Mouse (Mus musculus): Measurements from ENCODE around the gene Ubap1. TPM values are rescaled to one million over a fixed set of nuclear protein-coding genes. Genes with fewer than 3 reads are reported as not detected.

The Ubap1 gene
- polyA plus RNA-seq, 1 experiment from 2014 or later, result 53.7 TPM

- Histone ChIP-seq H3K27me3 (ENCODE audit: insufficient read depth, low read length) (no peaks in the 10 kb centered on the region), H3K9ac (ENCODE audit: low read depth, low read length) (peak overlapping the region; percentile 88), H3K4me3 (replicated peaks; ENCODE audit: low read depth, low read length) (peak overlapping the region; percentile 91), H3K4me2 (ENCODE audit: low read length) (peak overlapping the region; percentile 78), H3K36me3 (ENCODE audit: insufficient read depth, low read length) (no peaks in the 10 kb centered on the region), H3K27ac (peak overlapping the region; percentile 94), H3K9me3 (replicated peaks; ENCODE audit: low read length) (no peaks in the 10 kb centered on the region), H3K4me1 (replicated peaks; ENCODE audit: insufficient read depth, low read length) (0 out of 2 replicates have a peak, but pooled peaks cover 3% of the 10 kb centered on the region)
- peak; percentile 65 for ATAC-seq (replicated peaks; ENCODE audit: low FRiP score, low read depth)
- under 1% methylated on average over 27 of the region's 28 CpGs for WGBS
- no peak for TF ChIP-seq CTCF (IDR thresholded peaks at IDR 0.05; ENCODE audit: low read depth)
- peak; percentile 63 for DNase-seq (ENCODE audit: low spot score)
Observed at GRCm38 (mm10) chr4:41349199-41349591, 399 bp downstream of the Ubap1 start.

GRCm38 (mm10) chr4:41352758-41353157, 4.0 kb downstream of the Ubap1 start:
- H3K9me3 ChIP-seq (replicated peaks; ENCODE audit: low read length), result no peaks in the 10 kb centered on the region
- H3K4me3 ChIP-seq (replicated peaks; ENCODE audit: low read depth, low read length), result no peak overlapping the region
- 0 out of 2 replicates have a peak, but pooled peaks cover 3% of the 10 kb centered on the region for H3K4me1 ChIP-seq (replicated peaks; ENCODE audit: insufficient read depth, low read length)
- no peaks in the 10 kb centered on the region for H3K36me3 ChIP-seq (ENCODE audit: insufficient read depth, low read length)
- DNase-seq (ENCODE audit: low spot score) (no peak), ATAC-seq (replicated peaks; ENCODE audit: low FRiP score, low read depth) (no peak)
- WGBS, result 90% methylated on average over 4 of the region's 4 CpGs
- H3K27me3 ChIP-seq (ENCODE audit: insufficient read depth, low read length), result no peaks in the 10 kb centered on the region
- no peak for TF ChIP-seq CTCF (IDR thresholded peaks at IDR 0.05; ENCODE audit: low read depth)
- H3K27ac ChIP-seq, result no peak overlapping the region
- H3K9ac ChIP-seq (ENCODE audit: low read depth, low read length), result no peak overlapping the region
- H3K4me2 ChIP-seq (ENCODE audit: low read length), result no peak overlapping the region

- Histone ChIP-seq H3K9me3 (replicated peaks; ENCODE audit: low read length) (no peaks in the 10 kb centered on the region), H3K4me1 (replicated peaks; ENCODE audit: insufficient read depth, low read length) (0 out of 2 replicates have a peak, but pooled peaks cover 3% of the 10 kb centered on the region), H3K36me3 (ENCODE audit: insufficient read depth, low read length) (no peaks in the 10 kb centered on the region), H3K4me2 (ENCODE audit: low read length) (no peak overlapping the region), H3K9ac (ENCODE audit: low read depth, low read length) (no peak overlapping the region), H3K27me3 (ENCODE audit: insufficient read depth, low read length) (no peaks in the 10 kb centered on the region), H3K27ac (no peak overlapping the region), H3K4me3 (replicated peaks; ENCODE audit: low read depth, low read length) (no peak overlapping the region)
- no peak for TF ChIP-seq CTCF (IDR thresholded peaks at IDR 0.05; ENCODE audit: low read depth)
- 81% methylated on average over 1 of the region's 1 CpGs for WGBS
- no peak for ATAC-seq (replicated peaks; ENCODE audit: low FRiP score, low read depth)
- no peak for DNase-seq (ENCODE audit: low spot score)
Observed at GRCm38 (mm10) chr4:41353265-41353664, 4.5 kb downstream of the Ubap1 start.

- 81% methylated on average over 2 of the region's 2 CpGs for WGBS
- DNase-seq (ENCODE audit: low spot score) (no peak), ATAC-seq (replicated peaks; ENCODE audit: low FRiP score, low read depth) (no peak)
- no peak overlapping the region for H3K4me2 ChIP-seq (ENCODE audit: low read length)
- no peaks in the 10 kb centered on the region for H3K4me1 ChIP-seq (replicated peaks; ENCODE audit: insufficient read depth, low read length)
- no peak overlapping the region for H3K27ac ChIP-seq
- H3K27me3 ChIP-seq (ENCODE audit: insufficient read depth, low read length), result no peaks in the 10 kb centered on the region
- no peak overlapping the region for H3K4me3 ChIP-seq (replicated peaks; ENCODE audit: low read depth, low read length)
- 0 out of 2 replicates have a peak, but pooled peaks cover 5% of the 10 kb centered on the region for H3K36me3 ChIP-seq (ENCODE audit: insufficient read depth, low read length)
- no peaks in the 10 kb centered on the region for H3K9me3 ChIP-seq (replicated peaks; ENCODE audit: low read length)
- TF ChIP-seq CTCF (IDR thresholded peaks at IDR 0.05; ENCODE audit: low read depth), result no peak
- H3K9ac ChIP-seq (ENCODE audit: low read depth, low read length), result no peak overlapping the region
Observed at GRCm38 (mm10) chr4:41357154-41357553, 8.4 kb downstream of the Ubap1 start.

GRCm38 (mm10) chr4:41358669-41359068, 9.9 kb downstream of the Ubap1 start:
- WGBS, result 94% methylated on average over 2 of the region's 2 CpGs
- H3K4me1 ChIP-seq (replicated peaks; ENCODE audit: insufficient read depth, low read length), result no peaks in the 10 kb centered on the region

GRCm38 (mm10) chr4:41359358-41359757, 10.6 kb downstream of the Ubap1 start:
- ATAC-seq (replicated peaks; ENCODE audit: low FRiP score, low read depth), result no peak
- Histone ChIP-seq H3K27me3 (ENCODE audit: insufficient read depth, low read length) (no peaks in the 10 kb centered on the region), H3K9ac (ENCODE audit: low read depth, low read length) (no peak overlapping the region), H3K9me3 (replicated peaks; ENCODE audit: low read length) (no peaks in the 10 kb centered on the region), H3K4me2 (ENCODE audit: low read length) (no peak overlapping the region), H3K4me3 (replicated peaks; ENCODE audit: low read depth, low read length) (no peak overlapping the region), H3K27ac (no peak overlapping the region), H3K4me1 (replicated peaks; ENCODE audit: insufficient read depth, low read length) (no peaks in the 10 kb centered on the region), H3K36me3 (ENCODE audit: insufficient read depth, low read length) (0 out of 2 replicates have a peak, but pooled peaks cover 5% of the 10 kb centered on the region)
- TF ChIP-seq CTCF (IDR thresholded peaks at IDR 0.05; ENCODE audit: low read depth), result no peak
- DNase-seq (ENCODE audit: low spot score), result no peak
- 95% methylated on average over 7 of the region's 7 CpGs for WGBS

More at GRCm38 (mm10) chr4:41358669-41359068, 9.9 kb downstream of the Ubap1 start:
- no peak for DNase-seq (ENCODE audit: low spot score)
- no peaks in the 10 kb centered on the region for H3K9me3 ChIP-seq (replicated peaks; ENCODE audit: low read length)
- ATAC-seq (replicated peaks; ENCODE audit: low FRiP score, low read depth), result no peak
- H3K36me3 ChIP-seq (ENCODE audit: insufficient read depth, low read length), result 0 out of 2 replicates have a peak, but pooled peaks cover 5% of the 10 kb centered on the region
- no peak for TF ChIP-seq CTCF (IDR thresholded peaks at IDR 0.05; ENCODE audit: low read depth)
- no peak overlapping the region for H3K27ac ChIP-seq
- no peak overlapping the region for H3K4me3 ChIP-seq (replicated peaks; ENCODE audit: low read depth, low read length)
- H3K27me3 ChIP-seq (ENCODE audit: insufficient read depth, low read length), result no peaks in the 10 kb centered on the region
- no peak overlapping the region for H3K9ac ChIP-seq (ENCODE audit: low read depth, low read length)
- H3K4me2 ChIP-seq (ENCODE audit: low read length), result no peak overlapping the region

- Histone ChIP-seq H3K9ac (ENCODE audit: low read depth, low read length) (no peak overlapping the region), H3K27me3 (ENCODE audit: insufficient read depth, low read length) (no peaks in the 10 kb centered on the region), H3K27ac (no peak overlapping the region), H3K4me3 (replicated peaks; ENCODE audit: low read depth, low read length) (no peak overlapping the region), H3K9me3 (replicated peaks; ENCODE audit: low read length) (no peaks in the 10 kb centered on the region), H3K4me1 (replicated peaks; ENCODE audit: insufficient read depth, low read length) (no peaks in the 10 kb centered on the region), H3K36me3 (ENCODE audit: insufficient read depth, low read length) (0 out of 2 replicates have a peak, but pooled peaks cover 5% of the 10 kb centered on the region), H3K4me2 (ENCODE audit: low read length) (no peak overlapping the region)
- no peak for TF ChIP-seq CTCF (IDR thresholded peaks at IDR 0.05; ENCODE audit: low read depth)
- no peak for DNase-seq (ENCODE audit: low spot score)
- WGBS, result 86% methylated on average over 3 of the region's 3 CpGs
- no peak for ATAC-seq (replicated peaks; ENCODE audit: low FRiP score, low read depth)
Observed at GRCm38 (mm10) chr4:41361059-41361458, 12.3 kb downstream of the Ubap1 start.
